In the genomic region with DNA sequence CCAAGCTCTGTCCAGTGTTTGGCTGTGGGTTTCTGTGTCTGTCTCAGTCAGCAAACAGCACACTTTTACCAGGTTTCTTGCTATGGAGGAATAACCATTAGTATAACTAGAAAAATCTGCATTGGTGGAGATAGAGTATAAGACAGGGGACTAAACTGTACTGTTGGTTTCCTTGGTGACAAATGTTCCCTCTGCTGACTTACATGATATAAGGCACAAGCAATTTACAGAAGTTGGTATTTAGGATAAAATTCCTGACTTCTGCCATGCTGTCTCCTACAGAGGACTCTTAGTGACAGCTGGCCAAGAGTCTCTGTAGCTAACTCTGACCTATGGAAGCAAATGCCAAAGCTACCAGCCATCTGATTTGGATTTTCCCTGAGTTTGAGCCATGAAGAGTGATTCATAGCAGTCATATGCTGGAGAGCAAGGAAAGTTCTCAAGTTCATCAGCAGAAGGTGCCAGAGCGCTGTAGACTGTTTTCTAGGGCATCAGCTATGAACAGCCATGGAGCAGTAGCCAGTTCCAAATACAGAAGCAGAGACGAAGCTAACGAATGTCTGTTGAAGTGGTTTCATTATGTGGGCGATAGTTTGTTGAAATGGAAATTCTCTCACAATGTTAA, we compare ENCODE assay signal across 12 mouse cellular contexts. TPM values are rescaled to one million over a fixed set of nuclear protein-coding genes. Genes with fewer than 3 reads are reported as not detected.
DNase-seq lines count a peak whose midpoint lies in the region; ATAC-seq and TF ChIP-seq lines count a peak whose summit lies in the region.
"Had no signal": no experiment of that assay in that cellular context is flagged by ENCODE, and none has a peak within 500 bp of the region (broad histone marks: within the 10 kb centered on the region; RNA-seq: fewer than 3 reads in every experiment).

No protein-coding gene starts in this region.

- peak; percentile 43 for TF ChIP-seq CTCF in Patski (IDR thresholded peaks at IDR 0.05)

- CTCF ChIA-PET in Patski (lab: Charles Lee), result no interaction called here

- in situ Hi-C loops in Patski (cut with MboI; ENCODE audit: low pct_unique_long_range_greater_than_20kb), result no loop called here

- POLR2A ChIA-PET in Patski (lab: Charles Lee), result no interaction called here

- ATAC-seq in Patski, result no peak

- intact Hi-C loops in heart, postnatal 25 days (cut with DNase I), result loop anchor here (5.0 kb wide), 1 partner anchor 138 kb away; no protein-coding TSS in a partner anchor

- DNase-seq in heart, adult 18-20 months, result peak; percentile 59 to 62
- DNase-seq in heart, postnatal 25 days (ENCODE audit: low spot score), result no peak
- DNase-seq in Patski (ENCODE audit: low read depth, low spot score), result no peak
- peak; percentile 20 to 56 for DNase-seq in heart, adult 9 months (ENCODE audit: low spot score in 2 of 2)
- peak; percentile 20 to 43 for DNase-seq in layer of hippocampus, postnatal 36 days
- no peak for DNase-seq in thymus, postnatal 4 days
- no peak for DNase-seq in urinary bladder, postnatal 36 days (ENCODE audit: low spot score in 2 of 2)
- no peak for DNase-seq in adrenal gland, postnatal 25 days

- H3K27me3 ChIP-seq in Patski, result no peaks in the 10 kb centered on the region
- H3K27me3 ChIP-seq: embryonic facial prominence, embryonic 15.5 days had no signal

RNA-seq across cellular contexts. Expression of a gene that starts 3.2 kb away (rescaled TPM):
- total RNA-seq in heart, adult 18-20 months (2021), result not detected
- total RNA-seq in heart, postnatal 25 days (2021), result not detected
- polyA plus RNA-seq in Patski (2021), result not detected
- not detected for total RNA-seq in layer of hippocampus, postnatal 36 days (2021)
- total RNA-seq in adrenal gland, postnatal 25 days (2021), result not detected in 2 replicates
- polyA plus RNA-seq: embryonic facial prominence, embryonic 15.5 days; G1E; macrophage; testis, adult 2 months had no signal

Comparison
In these comparisons a context has a peak if more than half of its experiments do, and no peak if none do; other contexts are left out.
1. DNase-seq: peak in heart, adult 18-20 months (2 of 2), heart, adult 9 months (2 of 2) and layer of hippocampus, postnatal 36 days (2 of 2); none in heart, postnatal 25 days (single experiment), Patski (single experiment), thymus, postnatal 4 days (single experiment), urinary bladder, postnatal 36 days (0 of 2) and adrenal gland, postnatal 25 days (single experiment).